Mouse (Mus musculus): ENCODE results near the gene 1700016K19Rik. TPM values are rescaled to one million over a fixed set of nuclear protein-coding genes. Genes with fewer than 3 reads are reported as not detected.

The 1700016K19Rik gene
- polyA plus RNA-seq, 2 experiments from 2014 or later, result 0.37 TPM; not detected in 1

GRCm38 (mm10) chr11:76035182-76035581, 35.5 kb downstream of the 1700016K19Rik start:
- no peak for ATAC-seq

DNA sequence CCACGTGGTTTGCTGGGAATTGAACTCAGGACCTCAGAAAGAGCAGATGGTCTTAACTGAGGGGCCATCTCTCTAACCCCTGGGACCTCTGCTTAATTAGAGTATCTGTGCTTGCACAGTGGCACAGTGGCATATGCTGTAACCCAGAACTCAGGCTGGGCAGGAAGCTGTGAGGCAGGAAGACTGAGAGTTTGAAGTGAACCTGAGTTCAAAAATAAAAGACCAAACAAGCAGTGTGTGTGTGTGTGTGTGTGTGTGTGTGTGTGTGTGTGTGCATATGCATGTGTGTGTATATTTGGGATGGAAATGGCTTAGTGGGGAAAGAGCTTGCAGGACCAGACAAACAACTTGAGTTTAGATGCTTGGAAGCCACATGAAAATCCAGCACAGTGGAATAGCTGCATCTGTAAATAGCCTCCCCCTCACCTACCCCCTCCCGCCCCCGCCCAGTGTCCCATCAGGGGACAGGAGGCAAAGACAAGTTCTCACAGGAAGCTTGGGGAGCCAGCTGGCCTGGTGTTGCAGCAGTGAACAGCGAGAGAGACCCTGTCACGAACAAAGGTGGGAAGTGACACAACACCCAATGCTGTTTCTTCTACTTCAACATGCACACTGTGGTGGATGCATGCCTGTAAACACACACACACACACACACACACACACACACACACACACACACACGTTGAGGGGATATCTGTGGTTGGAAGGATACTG, 38.0 kb downstream of the 1700016K19Rik start:
- ATAC-seq, result no peak

GRCm38 (mm10) chr11:76039271-76040053, 39.8 kb downstream of the 1700016K19Rik start:
- no peak for ATAC-seq

DNA sequence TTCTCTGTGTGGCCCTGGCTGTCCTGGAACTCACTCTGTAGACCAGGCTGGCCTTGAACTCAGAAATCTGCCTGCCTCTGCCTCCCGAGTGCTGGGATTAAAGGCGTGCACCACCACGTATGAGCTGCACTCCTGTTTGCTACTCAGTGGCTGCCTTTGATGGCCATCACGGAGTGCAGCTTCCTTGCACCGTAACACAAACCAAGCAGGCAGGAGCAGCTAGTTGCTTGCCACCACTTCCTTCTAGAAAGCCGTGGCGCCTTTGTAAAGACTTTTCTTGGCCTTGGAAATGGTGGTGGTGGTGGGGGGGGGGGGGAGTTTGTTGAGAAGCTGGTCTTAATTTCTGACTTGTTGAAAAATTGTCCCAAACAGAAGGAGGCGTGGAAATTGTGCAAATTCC, 40.4 kb downstream of the 1700016K19Rik start:
- no peak for ATAC-seq

GRCm38 (mm10) chr11:76040761-76041376, 41.2 kb downstream of the 1700016K19Rik start:
- no peak for ATAC-seq

DNA sequence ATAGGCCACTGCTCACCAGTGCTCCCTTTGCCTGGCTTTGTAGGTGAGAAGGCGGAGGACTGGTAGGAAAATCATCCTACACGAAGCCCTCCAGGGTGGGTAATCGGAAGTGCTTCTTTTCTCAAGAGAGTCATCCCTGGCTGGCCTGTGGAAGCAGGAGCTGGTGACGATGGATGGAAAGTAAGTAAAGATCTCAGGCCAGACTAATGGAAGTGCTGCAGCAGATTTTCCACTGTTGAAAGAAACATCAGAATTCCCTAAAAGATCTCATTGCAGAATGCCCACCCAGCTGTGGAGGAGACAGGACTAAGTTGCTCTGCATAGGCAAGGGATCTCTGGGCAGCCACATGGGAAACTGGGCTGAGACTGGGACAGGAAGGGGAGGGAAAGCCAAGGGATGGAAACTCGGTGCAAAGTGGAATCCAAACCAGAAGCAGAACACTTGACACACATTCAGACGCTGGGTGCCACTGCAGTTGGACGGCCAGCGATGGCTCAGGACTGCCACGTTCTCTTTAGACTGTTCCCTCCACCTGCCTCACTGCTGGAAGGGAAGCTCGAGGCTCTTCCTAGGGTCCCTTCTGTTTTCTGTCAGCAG, 42.4 kb downstream of the 1700016K19Rik start:
- ATAC-seq, result no peak

GRCm38 (mm10) chr11:76042882-76043281, 43.2 kb downstream of the 1700016K19Rik start:
- no peak for ATAC-seq

- no peak for ATAC-seq
Measured at GRCm38 (mm10) chr11:76044468-76044867, 44.8 kb downstream of the 1700016K19Rik start.

- no peak for ATAC-seq
Measured at GRCm38 (mm10) chr11:76045367-76045766, 45.7 kb downstream of the 1700016K19Rik start.

- ATAC-seq, result no peak
Measured at GRCm38 (mm10) chr11:76050509-76050908, 50.8 kb downstream of the 1700016K19Rik start.

- no peak for ATAC-seq
Measured at GRCm38 (mm10) chr11:76050967-76051512, 51.3 kb downstream of the 1700016K19Rik start.

DNA sequence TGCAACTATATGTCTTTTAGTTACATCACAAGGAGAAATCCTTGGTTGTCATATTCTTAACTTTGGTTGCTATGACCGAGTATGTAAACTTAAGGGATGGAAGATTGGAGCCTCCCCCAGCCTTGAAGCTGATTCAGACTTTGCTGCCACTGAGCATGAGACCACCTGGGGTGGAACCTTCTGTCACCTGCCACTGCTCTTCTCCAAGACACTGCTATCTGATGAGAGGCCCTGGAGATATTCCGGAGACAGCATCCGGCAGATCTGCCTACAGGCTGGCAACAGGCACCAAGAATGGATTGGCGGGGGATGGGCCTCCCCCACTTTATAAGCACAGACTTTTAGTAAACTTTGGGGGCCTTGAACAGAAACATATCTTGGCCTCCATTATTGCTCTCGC, 52.8 kb downstream of the 1700016K19Rik start:
- ATAC-seq, result no peak

Other genes starting within 250 kb of the 1700016K19Rik start
- gene Doc2b, start 203.9 kb upstream of the 1700016K19Rik start, polyA plus RNA-seq (2017; shearing (Covaris generic)), result not detected
- gene Rph3al, start 61.5 kb upstream of the 1700016K19Rik start, polyA plus RNA-seq (2017; shearing (Covaris generic)), result 1 to 10 TPM; 5.9 to 8.0 TPM
- 10 to 100 TPM; 13.7 to 15.9 TPM for gene Rflnb, start 27.9 kb downstream of the 1700016K19Rik start, polyA plus RNA-seq (2017; shearing (Covaris generic))
- gene Vps53, start 179.7 kb downstream of the 1700016K19Rik start, polyA plus RNA-seq (2017; shearing (Covaris generic)), result 10 to 100 TPM; 44.5 to 55.8 TPM
- 1 to 10 TPM; 4.1 to 4.9 TPM for gene Fam57a, start 179.8 kb downstream of the 1700016K19Rik start, polyA plus RNA-seq (2017; shearing (Covaris generic))
- gene Dbil5, start 217.7 kb downstream of the 1700016K19Rik start, polyA plus RNA-seq (2017; shearing (Covaris generic)), result not detected
- 10 to 100 TPM in 1 of 2 experiments, 1 to 10 TPM in 1; 7.0 to 13.4 TPM for gene Gemin4, start 217.8 kb downstream of the 1700016K19Rik start, polyA plus RNA-seq (2017; shearing (Covaris generic))
- 10 to 100 TPM in 1 of 2 experiments, 1 to 10 TPM in 1; 9.3 to 14.0 TPM for gene Mrm3, start 243.8 kb downstream of the 1700016K19Rik start, polyA plus RNA-seq (2017; shearing (Covaris generic))
- 10 to 100 TPM; 82.6 to 96.9 TPM for gene Glod4, start 243.8 kb downstream of the 1700016K19Rik start, polyA plus RNA-seq (2017; shearing (Covaris generic))